Mouse (Mus musculus) embryonic facial prominence, embryonic 10.5 days (tissue): ENCODE measurements around the gene Lztr1. TPM values are rescaled to one million over a fixed set of nuclear protein-coding genes. Genes with fewer than 3 reads are reported as not detected.
A peak's percentile ranks its signal among the peaks of the same experiment; 100 is the strongest.
"Not testable (repeated sequence)": the region's sequence is repeated elsewhere in the genome, so short reads cannot be mapped to it uniquely, and the experiment has no call there.

Source experiments
- DNase-seq: peaks from one replicate; pipeline ENCODE4 v3.0.0-alpha.2; 2017; ENCODE audit warnings: low spot score
- H3K27ac ChIP-seq: fragments of 300-500 bp; sonication (generic); replicated peaks from 2 replicates; pipeline ENCODE4 v1.5.1; 2016; ENCODE audit warnings: mild to moderate bottlenecking
- H3K27me3 ChIP-seq: fragments of 300-500 bp; sonication (generic); replicated peaks from 2 replicates; pipeline ENCODE4 v1.6.1; 2016; ENCODE audit warnings: low read depth, mild to moderate bottlenecking; ENCODE audit not compliant: poor library complexity, severe bottlenecking
- H3K36me3 ChIP-seq: fragments of 300-500 bp; sonication (generic); replicated peaks from 2 replicates; pipeline ENCODE4 v1.6.1; 2016; ENCODE audit warnings: mild to moderate bottlenecking, moderate library complexity
- H3K4me1 ChIP-seq: fragments of 300-500 bp; sonication (generic); 2 replicates; pipeline ENCODE4 v1.6.1; 2016
- H3K4me3 ChIP-seq: fragments of 300-500 bp; sonication (generic); 2 replicates; pipeline ENCODE4 v1.5.1; 2016; ENCODE audit warnings: mild to moderate bottlenecking, moderate library complexity
- H3K9me3 ChIP-seq: fragments of 300-500 bp; sonication (generic); 2 replicates; pipeline ENCODE4 v1.6.1; 2016; ENCODE audit warnings: mild to moderate bottlenecking
- WGBS: fragments of 180-500 bp; shearing (Covaris S2); methylation state at CpG from one replicate; pipeline ENCODE4 v1.1.7; 2016; 5-methylcytosine and 5-hydroxymethylcytosine counted together
- polyA plus RNA-seq: library from polyadenylated mRNA; unstranded; fragments of >200 nt; fragmentation: Nextera tagmentation; extraction: Ambion mirVana; gene quantifications from 2 replicates; pipeline ENCODE4 v1.2.1, GENCODE M21; 2016

Gene Lztr1
- polyA plus RNA-seq, 1 experiment from 2014 or later: 87.5 TPM

DNA sequence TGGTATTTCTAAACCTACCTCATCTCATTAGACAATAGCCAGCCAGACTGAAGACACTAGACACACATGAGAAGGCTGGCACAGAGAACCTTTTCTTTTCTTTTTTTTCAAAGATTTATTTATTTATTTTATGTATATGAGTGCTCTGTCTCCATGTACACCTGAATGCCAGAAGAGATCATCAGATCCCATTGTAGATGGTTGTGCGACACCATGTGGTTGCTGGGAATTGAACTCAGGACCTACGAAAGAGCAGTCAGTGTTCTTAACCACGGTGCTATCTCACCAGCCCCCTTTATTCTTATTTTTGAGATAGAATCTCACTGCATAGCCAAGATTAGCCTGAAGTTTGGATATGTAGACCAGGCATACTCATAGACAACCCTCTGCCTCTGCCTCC, 28.1 kb downstream of the Lztr1 start:
- no peak for DNase-seq
- no peaks in the 10 kb centered on the region for H3K36me3 ChIP-seq
- H3K4me3 ChIP-seq: no peak overlapping the region
- H3K27ac ChIP-seq: no peak overlapping the region
- H3K4me1 ChIP-seq: peaks cover 9% of the 10 kb centered on the region
- 0 out of 2 replicates have a peak, but pooled peaks cover 3% of the 10 kb centered on the region for H3K27me3 ChIP-seq
- 0 out of 2 replicates have a peak, but pooled peaks cover 2% of the 10 kb centered on the region for H3K9me3 ChIP-seq
- WGBS: 87% methylated on average over 3 of the region's 3 CpGs

DNA sequence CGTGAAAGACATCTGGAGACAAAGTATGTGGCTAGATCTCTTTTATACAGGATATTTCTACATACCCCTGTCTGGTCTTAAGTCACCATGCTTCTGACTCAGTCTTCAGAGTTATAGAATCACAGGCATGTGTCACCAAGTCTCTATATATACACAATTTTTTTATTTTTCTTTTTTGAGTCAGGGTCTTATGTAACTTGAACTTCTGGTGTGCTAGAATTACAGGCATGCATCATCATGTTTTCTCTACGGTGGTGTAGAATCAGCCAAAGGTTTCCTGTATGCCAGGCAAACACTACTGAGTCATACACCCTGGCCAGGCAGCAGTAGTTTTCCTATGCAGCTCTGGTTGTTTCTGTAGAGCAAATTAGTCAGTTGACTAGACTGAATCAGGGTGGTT, 34.1 kb downstream of the Lztr1 start:
- Histone ChIP-seq H3K9me3 (no peaks in the 10 kb centered on the region), H3K27me3 (0 out of 2 replicates have a peak, but pooled peaks cover 3% of the 10 kb centered on the region), H3K4me1 (no peaks in the 10 kb centered on the region), H3K36me3 (no peaks in the 10 kb centered on the region), H3K4me3 (no peak overlapping the region), H3K27ac (no peak overlapping the region)
- DNase-seq: no peak
- WGBS: 76% methylated on average over 2 of the region's 2 CpGs

DNA sequence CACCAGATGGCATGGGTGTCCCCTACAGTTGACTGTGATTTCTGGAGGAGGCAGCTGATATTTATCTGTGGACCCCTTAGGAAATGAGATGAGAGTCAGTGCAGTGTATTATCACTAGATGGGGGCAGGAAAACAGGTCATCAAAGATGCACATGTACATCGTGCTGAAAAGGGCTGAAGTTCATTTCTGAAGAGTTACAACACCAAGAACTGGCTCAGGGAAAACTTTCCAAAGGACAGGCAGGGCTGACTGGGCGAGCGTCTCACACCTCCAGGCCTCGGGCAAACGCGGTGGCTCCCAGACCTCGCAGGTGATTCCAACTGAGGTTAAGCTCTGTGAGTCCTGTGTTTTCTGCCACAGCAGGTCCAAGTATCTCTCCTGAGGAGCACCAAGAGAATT, 44.3 kb downstream of the Lztr1 start:
- Histone ChIP-seq H3K36me3 (no peaks in the 10 kb centered on the region), H3K27ac (no peak overlapping the region), H3K4me3 (no peak overlapping the region), H3K4me1 (peaks cover 24% of the 10 kb centered on the region), H3K9me3 (no peaks in the 10 kb centered on the region), H3K27me3 (peaks cover 14% of the 10 kb centered on the region; the same call in 1 of the 2 replicates)
- WGBS: 83% methylated on average over 7 of the region's 7 CpGs
- DNase-seq: no peak

DNA sequence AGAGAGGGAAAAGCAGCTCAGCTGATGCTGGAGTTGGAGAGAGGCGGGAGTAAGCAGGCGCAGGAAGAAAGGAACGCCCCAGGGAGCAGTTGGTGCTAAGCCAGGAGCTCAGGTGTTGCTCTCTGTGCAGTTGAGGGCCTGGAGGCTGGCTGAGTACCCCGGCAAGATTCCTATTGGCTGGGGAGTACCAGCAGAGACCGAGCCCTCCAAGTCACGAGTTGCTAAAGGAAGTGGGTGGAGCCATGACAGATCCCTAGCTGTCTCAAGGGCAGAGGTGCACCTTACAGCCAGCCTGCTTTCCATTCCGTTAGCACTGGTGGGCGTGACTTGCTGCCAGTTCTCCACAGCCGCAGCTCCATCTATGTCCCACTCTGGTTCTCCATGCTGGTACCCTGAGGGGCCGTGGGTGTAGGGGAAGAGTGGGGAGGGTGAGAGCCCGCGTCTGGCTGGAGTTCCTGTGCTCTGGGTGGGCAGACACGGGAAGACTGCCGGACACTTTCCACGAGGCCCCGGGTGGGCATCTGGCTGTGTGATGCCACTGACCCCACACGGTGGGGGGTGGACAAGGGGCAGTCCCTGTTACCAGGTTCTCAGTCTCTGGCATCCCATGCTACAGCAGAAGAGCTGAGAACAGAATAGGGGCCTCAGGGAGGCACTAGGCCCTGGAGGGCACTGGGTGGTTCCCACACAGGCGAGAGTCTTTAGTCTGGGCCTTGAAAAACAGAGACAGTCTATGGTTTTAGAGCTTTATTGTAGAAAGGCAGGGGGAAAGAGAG, 45.6 kb downstream of the Lztr1 start:
- H3K27me3 ChIP-seq: peaks cover 18% of the 10 kb centered on the region
- no peaks in the 10 kb centered on the region for H3K36me3 ChIP-seq
- WGBS: 9% methylated on average over 18 of the region's 18 CpGs
- H3K4me3 ChIP-seq: peak overlapping the region; percentile 50
- H3K9me3 ChIP-seq: no peaks in the 10 kb centered on the region
- H3K27ac ChIP-seq: peak overlapping the region; percentile 83
- peak; percentile 76 for DNase-seq
- peaks cover 36% of the 10 kb centered on the region for H3K4me1 ChIP-seq

DNA sequence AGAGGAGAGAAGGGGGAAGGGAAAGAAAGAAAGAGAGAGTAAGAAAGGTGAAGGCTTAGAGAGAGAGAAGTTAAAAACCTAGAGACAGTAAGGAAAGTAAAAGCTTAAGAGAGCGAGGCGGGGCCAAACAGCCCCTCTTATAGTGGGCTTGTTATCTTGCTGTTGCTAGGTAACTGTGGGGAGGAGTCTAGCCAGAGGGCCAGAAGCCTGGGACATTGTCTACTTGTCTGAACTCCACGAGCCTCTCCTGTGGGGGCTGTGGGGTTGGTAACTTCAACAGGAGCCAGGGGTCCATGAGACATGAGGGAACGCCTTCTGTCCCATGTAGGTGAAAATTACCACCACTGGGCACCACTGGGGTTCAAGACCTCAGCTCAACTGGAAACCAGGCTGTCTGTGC, 46.2 kb downstream of the Lztr1 start:
- Histone ChIP-seq H3K4me3 (peak overlapping the region; percentile 50), H3K27ac (peak overlapping the region; percentile 83), H3K27me3 (peaks cover 24% of the 10 kb centered on the region), H3K4me1 (peaks cover 42% of the 10 kb centered on the region)
- DNase-seq: peak; percentile 42
- WGBS: 20% methylated on average over 4 of the region's 4 CpGs
- not testable (repeated sequence) for H3K9me3 ChIP-seq, H3K36me3 ChIP-seq

DNA sequence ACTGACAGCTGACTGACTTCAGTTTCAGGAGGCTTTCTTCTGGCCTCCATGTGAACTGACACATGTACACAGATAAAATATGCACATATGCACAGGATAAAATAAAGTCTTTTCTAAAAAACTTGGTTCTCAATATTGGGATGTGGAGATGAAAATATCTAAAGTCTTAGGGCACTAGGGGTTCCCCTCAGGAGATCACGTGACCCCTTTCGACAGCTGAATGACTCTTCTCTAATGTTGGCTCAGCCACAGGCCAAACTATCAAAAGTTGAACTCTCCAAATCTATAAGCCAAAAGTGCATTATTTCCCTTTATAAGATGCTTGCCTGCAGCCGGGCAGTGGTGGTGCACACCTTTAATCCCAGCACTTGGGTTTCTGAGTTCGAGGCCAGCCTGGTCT, 47.7 kb downstream of the Lztr1 start:
- Histone ChIP-seq H3K9me3 (no peaks in the 10 kb centered on the region), H3K36me3 (no peaks in the 10 kb centered on the region), H3K4me1 (peaks cover 55% of the 10 kb centered on the region), H3K27me3 (peaks cover 39% of the 10 kb centered on the region), H3K27ac (no peak overlapping the region), H3K4me3 (no peak overlapping the region)
- DNase-seq: no peak
- 80% methylated on average over 4 of the region's 4 CpGs for WGBS

DNA sequence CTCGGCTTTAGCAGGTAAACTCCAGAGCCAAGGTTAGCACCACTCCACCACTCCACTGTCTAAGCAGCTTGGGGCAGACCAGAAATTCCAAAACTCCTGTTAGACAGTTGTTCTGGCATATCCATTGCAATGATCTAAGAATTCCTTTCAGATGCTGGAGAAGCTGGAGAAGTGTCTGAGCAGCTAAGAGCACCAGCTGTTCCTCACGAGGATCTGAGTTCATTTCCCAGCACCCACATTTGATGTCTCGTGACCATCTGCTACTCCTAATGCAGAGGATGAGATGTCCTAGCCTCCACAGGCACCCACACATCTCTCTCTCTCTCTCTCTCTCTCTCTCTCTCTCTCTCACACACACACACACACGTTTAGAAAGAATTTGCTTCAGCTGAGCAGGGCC, 48.4 kb downstream of the Lztr1 start:
- 60% methylated on average over 4 of the region's 4 CpGs for WGBS
- Histone ChIP-seq H3K9me3 (no peaks in the 10 kb centered on the region), H3K4me1 (peaks cover 63% of the 10 kb centered on the region), H3K27ac (no peak overlapping the region), H3K4me3 (no peak overlapping the region), H3K36me3 (no peaks in the 10 kb centered on the region), H3K27me3 (peaks cover 46% of the 10 kb centered on the region)
- no peak for DNase-seq

DNA sequence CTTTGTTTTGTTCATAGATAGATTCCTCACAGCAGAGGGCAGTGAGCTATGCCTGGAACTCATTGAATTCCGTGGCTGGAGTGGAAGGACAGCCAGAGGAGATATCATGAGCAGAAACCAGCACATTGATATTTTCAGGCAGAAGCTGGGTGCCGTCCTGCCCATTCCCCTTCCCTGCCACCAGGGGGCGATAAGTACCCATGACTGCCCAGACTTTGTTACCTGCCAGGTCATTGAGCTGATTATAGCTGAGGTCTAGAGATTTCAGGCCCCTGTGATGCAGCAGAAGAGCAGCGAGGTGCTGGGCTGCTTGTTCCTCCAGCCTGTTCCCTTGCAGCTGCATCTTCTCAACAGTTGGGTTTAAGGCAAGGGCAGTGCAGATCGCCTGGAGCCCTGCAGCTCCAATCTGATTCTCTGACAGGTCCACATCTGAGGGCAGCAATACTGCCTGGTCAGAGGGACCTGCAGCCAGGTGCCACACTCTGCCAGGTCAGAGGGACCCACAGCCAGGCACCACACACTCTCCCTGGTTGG, 49.5 kb downstream of the Lztr1 start:
- H3K27me3 ChIP-seq: peaks cover 57% of the 10 kb centered on the region
- 2% methylated on average over 5 of the region's 5 CpGs for WGBS
- peak overlapping the region; percentile 42; the same call in 1 of the 2 replicates for H3K4me3 ChIP-seq
- no peaks in the 10 kb centered on the region for H3K36me3 ChIP-seq
- H3K4me1 ChIP-seq: peaks cover 70% of the 10 kb centered on the region
- H3K9me3 ChIP-seq: no peaks in the 10 kb centered on the region
- peak overlapping the region; percentile 76; the same call in 1 of the 2 replicates for H3K27ac ChIP-seq
- DNase-seq: peak; percentile 82

DNA sequence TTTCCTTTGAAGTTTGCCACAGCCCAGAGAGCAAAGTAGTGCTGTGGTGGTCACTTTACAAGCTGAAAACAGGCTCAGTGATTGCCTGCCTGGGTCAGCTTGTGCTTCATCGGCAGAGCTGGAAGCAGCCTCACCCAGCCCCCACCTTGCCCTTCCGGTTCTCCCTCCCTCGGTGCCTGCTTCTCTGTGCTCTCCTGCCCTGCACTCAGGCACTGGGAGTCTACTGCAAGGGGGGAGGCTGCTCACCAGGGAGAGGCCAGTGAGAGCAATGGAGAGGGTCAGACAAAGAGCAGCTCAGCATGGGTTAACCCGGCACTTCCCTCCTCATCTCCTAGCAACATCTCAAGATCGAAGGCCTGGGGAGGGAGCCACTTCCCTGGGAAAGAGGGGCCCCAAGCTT, 50.3 kb downstream of the Lztr1 start:
- Histone ChIP-seq H3K36me3 (no peaks in the 10 kb centered on the region), H3K27ac (peak overlapping the region; percentile 76), H3K27me3 (peaks cover 65% of the 10 kb centered on the region), H3K4me1 (peaks cover 64% of the 10 kb centered on the region), H3K4me3 (peak overlapping the region; percentile 42), H3K9me3 (no peaks in the 10 kb centered on the region)
- WGBS: 0% methylated on average over 5 of the region's 5 CpGs
- DNase-seq: peak; percentile 58

DNA sequence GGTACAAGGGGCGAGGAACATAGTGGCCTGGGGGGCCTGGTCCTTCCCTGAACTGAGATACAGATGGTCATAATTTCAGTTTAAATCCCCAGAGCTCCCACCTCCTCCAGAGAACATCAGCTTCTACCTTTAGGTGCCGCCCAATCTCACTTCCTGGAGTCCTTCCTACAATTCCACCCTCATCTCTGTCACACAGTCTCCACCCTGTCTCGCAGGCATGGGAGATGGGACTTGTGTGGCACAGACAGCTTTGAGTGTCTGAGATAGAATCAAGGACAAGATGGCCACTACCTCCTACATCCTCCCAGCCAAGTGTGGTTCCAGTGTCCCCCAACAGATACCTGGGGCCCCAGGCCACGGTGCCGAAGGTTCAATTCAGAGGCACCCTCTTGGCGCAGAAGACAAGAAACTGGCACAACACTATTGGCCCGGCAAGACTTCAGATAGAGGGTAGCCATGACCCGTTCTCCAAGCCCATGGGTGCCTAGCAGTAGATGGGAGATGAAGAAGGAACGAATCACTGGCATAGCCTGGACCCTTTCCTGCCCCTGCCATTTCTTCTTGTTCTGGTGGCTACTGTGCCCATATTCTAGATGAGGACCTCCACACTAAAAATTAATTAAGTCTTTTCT, 51.0 kb downstream of the Lztr1 start:
- Histone ChIP-seq H3K9me3 (no peaks in the 10 kb centered on the region), H3K27ac (peak overlapping the region; percentile 76), H3K27me3 (peaks cover 71% of the 10 kb centered on the region), H3K36me3 (no peaks in the 10 kb centered on the region), H3K4me3 (peak overlapping the region; percentile 42), H3K4me1 (peaks cover 57% of the 10 kb centered on the region)
- no peak for DNase-seq
- WGBS: 65% methylated on average over 9 of the region's 9 CpGs

DNA sequence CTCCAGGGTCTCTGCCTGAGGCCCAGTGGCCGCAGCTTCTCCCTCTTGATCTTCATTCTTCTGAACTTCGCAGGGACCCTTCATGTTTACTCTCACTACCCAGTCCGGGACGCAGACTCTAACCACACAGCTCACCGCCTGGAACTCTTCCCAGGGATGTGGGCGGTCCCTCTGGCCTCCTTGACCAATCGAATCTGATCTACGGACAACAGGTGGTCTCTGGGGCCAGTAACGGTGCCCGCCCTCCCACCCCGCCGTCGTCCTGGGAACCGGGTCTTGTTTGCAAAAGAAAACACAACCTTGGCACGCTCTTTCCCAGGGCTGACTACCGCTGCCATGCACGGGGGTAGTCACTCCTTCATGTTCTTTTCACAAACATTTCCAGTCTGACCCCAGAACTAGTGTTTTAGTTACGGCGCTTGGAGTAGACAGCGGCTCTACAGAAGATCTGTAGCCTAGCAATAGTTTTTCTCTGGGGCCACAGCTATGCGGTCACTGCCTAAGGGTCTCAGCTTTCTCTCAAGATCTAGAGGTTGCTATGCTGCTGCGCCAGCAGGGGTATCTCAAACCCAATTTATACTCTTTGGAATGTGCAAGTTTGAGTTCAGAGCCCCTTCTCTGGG, 52.8 kb downstream of the Lztr1 start, which contains the start of gene Lrrc74b:
Gene Lrrc74b (minus strand): TSS at position 120 of the 623 bp plus-strand sequence.
- H3K27ac ChIP-seq: peak within 1 kb of the TSS; percentile 48
- WGBS: 1% methylated on average over 22 of the region's 22 CpGs
- DNase-seq: peak; percentile 87

DNA sequence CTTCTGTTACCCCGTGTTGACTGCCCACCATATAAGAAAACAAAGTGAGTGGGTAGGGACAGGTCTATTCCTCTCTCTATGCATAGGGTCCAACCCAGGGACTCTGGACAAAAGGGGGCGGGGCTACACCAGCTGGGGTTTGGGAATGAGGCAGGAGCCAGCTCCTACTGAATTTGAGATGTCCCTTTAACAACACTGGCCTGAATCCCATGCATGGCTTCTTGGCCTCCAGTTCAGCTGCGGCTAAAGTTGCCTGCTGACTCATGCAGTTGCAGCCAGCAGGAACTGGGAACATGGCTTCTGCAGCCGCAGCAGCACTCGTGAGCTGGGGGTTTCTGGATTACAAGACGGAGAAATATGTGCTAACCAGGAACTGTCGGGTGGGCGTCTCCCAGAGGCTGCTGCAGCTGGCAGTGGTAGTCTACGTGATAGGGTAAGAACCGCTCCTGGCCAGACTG, 53.3 kb downstream of the Lztr1 start, which contains the start of gene P2rx6:
Gene P2rx6 (plus strand): TSS at position 135 of the 458 bp plus-strand sequence.
- peaks cover 76% of the 10 kb centered on the region for H3K27me3 ChIP-seq
- peaks cover 46% of the 10 kb centered on the region for H3K4me1 ChIP-seq
- peak within 1 kb of the TSS; percentile 48 for H3K27ac ChIP-seq
- H3K4me3 ChIP-seq: peak within 1 kb of the TSS; percentile 48
- H3K9me3 ChIP-seq: no peaks in the 10 kb centered on the region
- 3% methylated on average over 10 of the region's 10 CpGs for WGBS
- DNase-seq: peak; percentile 63
- H3K36me3 ChIP-seq: no peaks in the 10 kb centered on the region

More for the DNA sequence above, 52.8 kb downstream of the Lztr1 start, which contains the start of gene Lrrc74b:
- H3K4me1 ChIP-seq: peaks cover 46% of the 10 kb centered on the region
- H3K27me3 ChIP-seq: peaks cover 79% of the 10 kb centered on the region
- H3K9me3 ChIP-seq: no peaks in the 10 kb centered on the region
- no peaks in the 10 kb centered on the region for H3K36me3 ChIP-seq
- peak within 1 kb of the TSS; percentile 48 for H3K4me3 ChIP-seq
